In genomic region chr16:10993032-10993744, GRCm38 (mm10) we compare ENCODE assay signal across 8 mouse cellular contexts.
DNase-seq lines count a peak whose midpoint lies in the region; ATAC-seq lines count a peak whose summit lies in the region.

No protein-coding gene starts in this region.

- H3K4me1 ChIP-seq in hindbrain, embryonic 11.5 days (replicated peaks; ENCODE audit: control insufficient read depth, insufficient read depth, low read length) = no peaks in the 10 kb centered on the region

- H3K36me3 ChIP-seq in hindbrain, embryonic 11.5 days (ENCODE audit: control insufficient read depth, insufficient read depth, low read length) = no peaks in the 10 kb centered on the region

- 8% methylated on average over 30 of the region's 35 CpGs for WGBS in hindbrain, embryonic 11.5 days

- H3K9me3 ChIP-seq in hindbrain, embryonic 11.5 days (ENCODE audit: control insufficient read depth, low read length) = no peaks in the 10 kb centered on the region

- H3K27ac ChIP-seq in hindbrain, embryonic 11.5 days (ENCODE audit: low read depth, low read length) = no peak overlapping the region

- peak overlapping the region; percentile 38 for H3K9ac ChIP-seq in hindbrain, embryonic 11.5 days (ENCODE audit: low read depth, low read length)

- peak overlapping the region; percentile 44 for H3K4me3 ChIP-seq in hindbrain, embryonic 11.5 days (ENCODE audit: low read depth, low read length)

- peak overlapping the region; percentile 42 for H3K4me2 ChIP-seq in hindbrain, embryonic 11.5 days (replicated peaks; ENCODE audit: low read depth, low read length)

- DNase-seq in NIH3T3 (ENCODE audit: low read depth) = peak; percentile 98
- DNase-seq in cerebellum, adult 9-11 months = peak; percentile 65
- peak; percentile 52 to 72 for DNase-seq in frontal cortex, adult 2 months (ENCODE audit: extremely low spot score in 1 of 2, low spot score in 1 of 2)
- peak; percentile 94 for DNase-seq in hindbrain, embryonic 11.5 days (ENCODE audit: low spot score)
- peak; percentile 77 to 85 for DNase-seq in layer of hippocampus, postnatal 10 days (ENCODE audit: low spot score in 2 of 2)
- peak; percentile 96 for DNase-seq in lung, postnatal 14 days
- DNase-seq in ovary, postnatal 36 days (ENCODE audit: low spot score) = peak; percentile 96
- peak; percentile 93 for DNase-seq in thymus, postnatal 14 days

- no peaks in the 10 kb centered on the region for H3K27me3 ChIP-seq in hindbrain, embryonic 11.5 days (ENCODE audit: control insufficient read depth, insufficient read depth, low read length)

- ATAC-seq in hindbrain, embryonic 11.5 days (ENCODE audit: low FRiP score) = peak; percentile 96
